Mouse (Mus musculus) right cerebral cortex, postnatal 14 days (tissue): ENCODE measurements around the gene Ccdc30.
"Not testable (repeated sequence)": the region's sequence is repeated elsewhere in the genome, so short reads cannot be mapped to it uniquely, and the experiment has no call there.

ENCODE experiments used
- DNase-seq: peaks from one replicate; pipeline ENCODE4 v3.0.0; 2022

Ccdc30 gene

DNA sequence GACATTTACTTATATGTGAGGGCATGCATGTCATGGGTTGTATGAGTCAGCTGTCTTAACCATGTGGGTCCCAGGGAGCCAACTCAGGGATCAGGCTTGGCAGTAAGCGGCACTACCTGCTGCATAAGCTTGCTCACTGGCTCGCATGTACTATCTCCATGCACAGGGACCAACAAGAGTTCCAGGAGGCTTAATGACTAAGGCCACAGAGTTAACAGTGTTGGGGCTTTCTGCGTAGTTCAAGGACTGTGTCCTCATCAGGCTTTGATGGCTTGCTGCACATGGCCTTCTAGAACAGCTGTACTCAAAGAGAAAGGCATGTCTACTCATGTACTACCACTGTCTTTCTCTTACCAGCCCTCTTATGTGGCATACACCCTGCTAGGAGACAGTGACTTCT is 114.6 kb downstream of the Ccdc30 start:
- DNase-seq = no peak

GRCm38 (mm10) chr4:119297361-119297760 is 118.0 kb downstream of the Ccdc30 start:
- no peak for DNase-seq

DNA sequence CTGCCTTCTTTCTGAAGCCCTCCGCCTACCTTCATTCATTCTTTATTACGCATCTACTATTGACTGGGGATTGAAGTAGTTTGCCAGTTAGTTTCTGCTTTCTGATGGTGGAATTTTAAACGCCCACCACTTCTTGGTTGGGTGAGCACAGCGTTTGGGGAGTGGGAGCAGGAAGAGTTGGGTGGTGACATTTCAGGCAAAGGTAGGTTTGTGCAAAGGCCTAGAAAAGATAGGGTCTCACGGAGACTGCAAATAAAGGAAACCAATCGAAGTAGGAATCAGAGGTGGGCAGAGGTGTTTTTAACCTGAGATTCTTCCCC is 120.2 kb downstream of the Ccdc30 start:
- no peak for DNase-seq

GRCm38 (mm10) chr4:119294415-119295133 is 120.7 kb downstream of the Ccdc30 start, which contains the start of gene Ybx1:
Gene Ybx1, minus strand, starts transcription at chr4:119294604.
- DNase-seq = peak; percentile 100

DNA sequence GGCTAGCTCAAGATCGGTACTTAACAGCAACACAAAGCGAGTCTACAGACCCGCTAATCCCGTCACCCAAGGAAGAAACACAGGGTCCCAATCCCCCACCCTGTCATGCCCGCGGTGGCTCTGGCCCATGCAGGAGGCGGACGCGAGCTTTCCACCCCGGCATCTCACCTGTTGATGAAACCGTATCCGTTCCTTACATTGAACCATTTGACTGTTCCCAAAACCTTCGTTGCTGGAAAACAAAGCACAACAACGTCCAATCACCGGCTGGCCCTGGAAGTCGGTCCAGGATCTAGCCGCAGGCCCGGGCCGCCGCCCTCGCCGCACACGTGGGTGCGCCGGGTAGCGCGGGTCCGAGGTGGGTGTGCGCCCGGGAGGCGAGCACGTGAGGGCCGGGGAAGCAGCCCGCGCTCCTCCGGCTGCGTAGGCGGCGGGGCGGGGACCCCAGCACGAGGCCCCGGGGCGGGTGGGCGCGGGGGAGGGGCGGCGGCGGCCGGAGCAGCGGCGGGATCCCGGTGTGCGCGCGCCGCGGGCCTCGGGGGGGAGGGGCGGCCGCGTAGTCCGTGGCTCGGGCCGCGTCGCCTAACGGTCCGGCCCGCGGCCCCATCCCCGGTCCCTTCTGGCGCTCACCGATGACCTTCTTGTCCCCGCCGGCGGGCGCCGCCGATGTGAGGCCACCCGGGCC is 121.6 kb downstream of the Ccdc30 start:
- DNase-seq = peak; percentile 46

GRCm38 (mm10) chr4:119292771-119293573 is 122.3 kb downstream of the Ccdc30 start:
- peak; percentile 63 for DNase-seq

DNA sequence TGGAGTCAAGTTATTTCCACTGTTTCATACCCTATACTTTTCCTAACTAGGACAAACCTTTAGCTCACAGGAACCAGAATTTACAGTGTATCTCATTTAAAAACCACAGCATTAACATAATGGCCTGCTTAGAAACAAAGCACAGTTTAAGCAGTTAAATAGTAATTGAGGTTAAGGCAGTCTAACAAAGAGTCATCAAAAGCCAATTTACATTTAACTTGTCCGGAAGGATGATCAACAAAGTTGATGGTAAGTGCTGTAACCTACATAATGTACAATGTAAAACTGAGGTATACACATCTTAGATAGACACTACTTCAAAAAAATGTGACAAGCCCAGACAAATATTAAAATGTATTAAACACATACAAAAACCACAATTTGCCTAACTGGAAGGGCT is 123.4 kb downstream of the Ccdc30 start:
- no peak for DNase-seq

- DNase-seq = no peak
These were observed 130.0 kb downstream of the Ccdc30 start for GRCm38 (mm10) chr4:119285336-119285735.

GRCm38 (mm10) chr4:119284861-119285260 is 130.5 kb downstream of the Ccdc30 start:
- no peak for DNase-seq

DNA sequence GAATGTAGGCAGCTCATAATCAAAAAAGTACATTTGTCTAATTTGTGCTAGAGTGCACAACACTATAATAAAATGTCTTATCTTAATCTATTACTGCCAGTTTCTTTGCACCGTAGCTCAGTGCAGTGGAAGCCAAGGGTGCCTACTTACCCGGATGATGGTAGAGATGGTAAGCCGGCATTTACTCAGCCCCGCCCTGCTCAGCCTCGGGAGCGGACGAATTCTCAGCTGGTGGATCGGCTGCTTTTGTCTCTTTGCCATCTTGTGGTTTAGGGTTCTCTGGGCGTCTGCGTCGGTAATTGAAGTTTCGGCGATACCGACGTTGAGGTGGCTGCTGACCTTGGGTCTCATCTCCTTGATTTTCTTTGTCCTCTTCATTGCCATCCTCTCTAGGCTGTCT is 136.5 kb downstream of the Ccdc30 start:
- DNase-seq = not testable (repeated sequence)

- no peak for DNase-seq
These were observed 139.6 kb downstream of the Ccdc30 start for GRCm38 (mm10) chr4:119275726-119276125.

- DNase-seq = no peak
These were observed 140.1 kb downstream of the Ccdc30 start for GRCm38 (mm10) chr4:119275226-119275625.

DNA sequence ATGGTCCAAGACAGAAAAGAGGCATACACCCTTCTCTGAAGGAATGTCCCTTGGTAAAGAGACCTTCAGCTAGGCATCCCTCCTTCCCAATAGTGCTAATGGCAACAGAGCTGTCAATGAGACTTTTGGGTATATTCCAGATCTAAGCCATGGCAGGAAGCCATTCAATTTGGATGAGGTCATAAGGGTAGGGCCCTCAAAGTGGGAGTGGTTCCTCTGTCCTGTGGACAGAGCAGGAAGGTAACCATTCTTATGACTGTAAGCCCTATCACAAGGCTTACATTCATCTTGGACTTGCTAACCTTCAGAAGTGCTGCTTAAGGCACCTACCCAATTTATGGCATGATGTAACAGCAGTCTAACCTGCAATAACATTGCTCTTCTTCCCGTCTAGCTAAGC is 140.7 kb downstream of the Ccdc30 start:
- no peak for DNase-seq
